Mouse (Mus musculus): ENCODE data around the gene Gzmm. TPM values are rescaled to one million over a fixed set of nuclear protein-coding genes. Genes with fewer than 3 reads are reported as not detected.

Gene Gzmm
- polyA plus RNA-seq, 1 experiment from 2014 or later: 0.84 TPM

- Histone ChIP-seq H3K27me3 (ENCODE audit: insufficient read depth, low read length) (no peaks in the 10 kb centered on the region), H3K9ac (no peak overlapping the region), H3K4me1 (ENCODE audit: insufficient read depth) (no peaks in the 10 kb centered on the region), H3K4me3 (ENCODE audit: low read depth, low read length) (no peak overlapping the region), H3K4me2 (no peak overlapping the region), H3K36me3 (ENCODE audit: insufficient read depth) (peaks cover 2% of the 10 kb centered on the region; the same call in 1 of the 2 replicates), H3K27ac (ENCODE audit: low read depth) (no peak overlapping the region), H3K9me3 (ENCODE audit: low read depth, low read length) (no peaks in the 10 kb centered on the region)
- WGBS: 74% methylated on average over 13 of the region's 13 CpGs
- ATAC-seq (ENCODE audit: insufficient read depth): 0 out of 2 replicates have a peak, but pooled peaks have one; percentile 20
- DNase-seq: no peak
- TF ChIP-seq CTCF (IDR thresholded peaks at IDR 0.05; ENCODE audit: low read depth): no peak
These were observed 40.6 kb downstream of the Gzmm start for GRCm38 (mm10) chr10:79729357-79729965.

GRCm38 (mm10) chr10:79732500-79732899 lies 43.7 kb downstream of the Gzmm start:
- TF ChIP-seq CTCF (IDR thresholded peaks at IDR 0.05; ENCODE audit: low read depth): peak; percentile 53
- no peak overlapping the region for H3K4me2 ChIP-seq
- H3K9ac ChIP-seq: no peak overlapping the region
- no peaks in the 10 kb centered on the region for H3K4me1 ChIP-seq (ENCODE audit: insufficient read depth)
- peaks cover 19% of the 10 kb centered on the region; the same call in 1 of the 2 replicates for H3K9me3 ChIP-seq (ENCODE audit: low read depth, low read length)
- 100% methylated on average over 1 of the region's 1 CpGs for WGBS
- no peak overlapping the region for H3K27ac ChIP-seq (ENCODE audit: low read depth)
- no peak overlapping the region for H3K4me3 ChIP-seq (ENCODE audit: low read depth, low read length)
- no peaks in the 10 kb centered on the region for H3K27me3 ChIP-seq (ENCODE audit: insufficient read depth, low read length)
- DNase-seq (no peak), ATAC-seq (ENCODE audit: insufficient read depth) (no peak)
- H3K36me3 ChIP-seq (ENCODE audit: insufficient read depth): peaks cover 33% of the 10 kb centered on the region

GRCm38 (mm10) chr10:79733847-79734246 lies 45.0 kb downstream of the Gzmm start:
- no peaks in the 10 kb centered on the region for H3K27me3 ChIP-seq (ENCODE audit: insufficient read depth, low read length)
- no peak overlapping the region for H3K4me2 ChIP-seq
- H3K9ac ChIP-seq: no peak overlapping the region
- ATAC-seq (ENCODE audit: insufficient read depth) (no peak), DNase-seq (no peak)
- H3K27ac ChIP-seq (ENCODE audit: low read depth): no peak overlapping the region
- TF ChIP-seq CTCF (IDR thresholded peaks at IDR 0.05; ENCODE audit: low read depth): no peak
- H3K4me1 ChIP-seq (ENCODE audit: insufficient read depth): no peaks in the 10 kb centered on the region
- H3K4me3 ChIP-seq (ENCODE audit: low read depth, low read length): no peak overlapping the region
- WGBS: 91% methylated on average over 15 of the region's 15 CpGs
- peaks cover 32% of the 10 kb centered on the region for H3K9me3 ChIP-seq (ENCODE audit: low read depth, low read length)
- H3K36me3 ChIP-seq (ENCODE audit: insufficient read depth): peaks cover 46% of the 10 kb centered on the region

GRCm38 (mm10) chr10:79735361-79735760 lies 46.5 kb downstream of the Gzmm start:
- DNase-seq: no peak
- Histone ChIP-seq H3K27me3 (ENCODE audit: insufficient read depth, low read length) (no peaks in the 10 kb centered on the region), H3K27ac (ENCODE audit: low read depth) (no peak overlapping the region), H3K36me3 (ENCODE audit: insufficient read depth) (peaks cover 61% of the 10 kb centered on the region), H3K9ac (no peak overlapping the region), H3K4me1 (ENCODE audit: insufficient read depth) (no peaks in the 10 kb centered on the region), H3K4me3 (ENCODE audit: low read depth, low read length) (no peak overlapping the region), H3K9me3 (ENCODE audit: low read depth, low read length) (peaks cover 47% of the 10 kb centered on the region), H3K4me2 (0 out of 2 replicates have a peak overlapping the region, but pooled peaks have one; percentile 3)
- ATAC-seq (ENCODE audit: insufficient read depth): no peak
- 34% methylated on average over 50 of the region's 52 CpGs for WGBS
- no peak for TF ChIP-seq CTCF (IDR thresholded peaks at IDR 0.05; ENCODE audit: low read depth)

GRCm38 (mm10) chr10:79736706-79737105 lies 47.9 kb downstream of the Gzmm start:
- WGBS: 75% methylated on average over 14 of the region's 14 CpGs
- H3K4me2 ChIP-seq: no peak overlapping the region
- H3K4me1 ChIP-seq (ENCODE audit: insufficient read depth): no peaks in the 10 kb centered on the region
- TF ChIP-seq CTCF (IDR thresholded peaks at IDR 0.05; ENCODE audit: low read depth): no peak
- no peak overlapping the region for H3K9ac ChIP-seq
- H3K4me3 ChIP-seq (ENCODE audit: low read depth, low read length): no peak overlapping the region
- peaks cover 75% of the 10 kb centered on the region for H3K36me3 ChIP-seq (ENCODE audit: insufficient read depth)
- H3K27ac ChIP-seq (ENCODE audit: low read depth): no peak overlapping the region
- no peaks in the 10 kb centered on the region for H3K27me3 ChIP-seq (ENCODE audit: insufficient read depth, low read length)
- no peak for DNase-seq
- ATAC-seq (ENCODE audit: insufficient read depth): no peak
- H3K9me3 ChIP-seq (ENCODE audit: low read depth, low read length): peaks cover 54% of the 10 kb centered on the region

- Histone ChIP-seq H3K9ac (no peak overlapping the region), H3K4me1 (ENCODE audit: insufficient read depth) (no peaks in the 10 kb centered on the region), H3K27me3 (ENCODE audit: insufficient read depth, low read length) (no peaks in the 10 kb centered on the region), H3K4me3 (ENCODE audit: low read depth, low read length) (no peak overlapping the region), H3K27ac (ENCODE audit: low read depth) (no peak overlapping the region), H3K9me3 (ENCODE audit: low read depth, low read length) (peaks cover 54% of the 10 kb centered on the region), H3K4me2 (no peak overlapping the region), H3K36me3 (ENCODE audit: insufficient read depth) (peaks cover 89% of the 10 kb centered on the region)
- 93% methylated on average over 10 of the region's 10 CpGs for WGBS
- DNase-seq: no peak
- peak; percentile 56 for TF ChIP-seq CTCF (IDR thresholded peaks at IDR 0.05; ENCODE audit: low read depth)
- no peak for ATAC-seq (ENCODE audit: insufficient read depth)
These were observed 49.4 kb downstream of the Gzmm start for GRCm38 (mm10) chr10:79738259-79738658.

- 97% methylated on average over 28 of the region's 28 CpGs for WGBS
- Histone ChIP-seq H3K4me1 (ENCODE audit: insufficient read depth) (no peaks in the 10 kb centered on the region), H3K27me3 (ENCODE audit: insufficient read depth, low read length) (no peaks in the 10 kb centered on the region), H3K27ac (ENCODE audit: low read depth) (no peak overlapping the region), H3K36me3 (ENCODE audit: insufficient read depth) (peaks cover 96% of the 10 kb centered on the region), H3K9ac (no peak overlapping the region), H3K4me3 (ENCODE audit: low read depth, low read length) (no peak overlapping the region), H3K9me3 (ENCODE audit: low read depth, low read length) (peaks cover 54% of the 10 kb centered on the region), H3K4me2 (no peak overlapping the region)
- TF ChIP-seq CTCF (IDR thresholded peaks at IDR 0.05; ENCODE audit: low read depth): no peak
- DNase-seq: no peak
- ATAC-seq (ENCODE audit: insufficient read depth): no peak
These were observed 50.4 kb downstream of the Gzmm start for GRCm38 (mm10) chr10:79739234-79739633.

Measured in lung, embryonic 14.5 days (tissue).